In genomic region chr17:56447716-56448115, GRCm38 (mm10) we compare ENCODE assay signal across 17 mouse cellular contexts.
"Had no signal": no experiment of that assay in that cellular context is flagged by ENCODE, and none has a peak within 500 bp of the region (broad histone marks: within the 10 kb centered on the region; RNA-seq: fewer than 3 reads in every experiment).

No protein-coding gene starts in this region.

- H3K27ac ChIP-seq: kidney, postnatal 0 days; limb, embryonic 12.5 days; liver, embryonic 13.5 days; lung, embryonic 15.5 days; macrophage; neural tube, embryonic 15.5 days had no signal

- H3K4me3 ChIP-seq: limb, embryonic 12.5 days; liver, embryonic 13.5 days; lung, embryonic 15.5 days; megakaryocyte, embryonic 14.5 days; myocyte; neural tube, embryonic 15.5 days had no signal

- DNase-seq: kidney, adult 9 months; kidney, postnatal 4 days; liver; liver, embryonic 13.5 days; liver, postnatal 0 days; lung, postnatal 14 days; midbrain, embryonic 14.5 days; right cerebral cortex, adult 18-20 months; right cerebral cortex, postnatal 25 days; thymus, postnatal 36 days had no signal
